Comparison of ENCODE assay signal across 22 mouse cellular contexts in the genomic region with DNA sequence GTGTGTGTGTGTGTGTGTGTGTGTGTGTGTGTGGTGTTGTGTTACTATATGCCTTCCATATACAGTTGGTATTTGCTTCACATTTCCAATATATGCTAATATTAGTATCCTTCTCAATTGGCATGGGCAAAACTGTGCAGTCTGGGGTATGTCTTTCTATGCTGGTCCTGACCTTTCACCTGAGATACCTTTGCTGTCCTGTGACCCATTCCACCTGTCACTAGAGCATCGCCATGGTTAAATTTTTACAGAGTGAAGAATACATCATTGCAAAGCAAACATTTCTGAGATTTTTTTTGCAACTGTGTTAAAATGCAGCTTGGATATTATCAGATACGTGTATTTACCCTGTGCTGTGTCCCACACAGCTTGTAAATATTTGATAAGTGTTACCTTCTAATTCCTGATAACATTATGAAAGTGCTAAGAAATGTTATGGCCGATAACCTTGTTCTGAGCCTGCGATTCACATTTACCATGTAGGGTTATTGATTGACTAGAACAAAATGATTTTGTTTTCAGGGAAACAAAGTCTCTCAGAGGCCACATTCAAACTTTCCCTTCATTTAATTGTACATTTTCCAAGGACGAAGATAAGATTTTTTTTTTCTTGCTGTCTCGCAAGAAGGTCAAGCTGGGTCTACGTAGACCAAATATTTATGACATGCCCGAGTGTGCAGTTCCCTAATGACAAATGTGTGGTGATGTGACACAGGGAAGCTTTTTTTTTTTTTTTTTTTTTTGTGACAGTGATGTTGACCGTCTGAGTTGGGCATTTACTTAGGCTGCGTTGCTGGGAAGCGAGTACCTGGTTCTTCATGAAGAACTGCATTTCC.
DNase-seq lines count a peak whose midpoint lies in the region; ATAC-seq and TF ChIP-seq lines count a peak whose summit lies in the region.
"Had no signal": no experiment of that assay in that cellular context is flagged by ENCODE, and none has a peak within 500 bp of the region (broad histone marks: within the 10 kb centered on the region; RNA-seq: fewer than 3 reads in every experiment).

No protein-coding gene starts in this region.

- no peaks in the 10 kb centered on the region for H3K4me1 ChIP-seq in stomach, embryonic 14.5 days (ENCODE audit: control insufficient read depth, insufficient read depth, low read length)
- H3K4me1 ChIP-seq in stomach, postnatal 0 days (replicated peaks; ENCODE audit: control insufficient read depth, insufficient read depth): no peaks in the 10 kb centered on the region
- H3K4me1 ChIP-seq in liver, postnatal 0 days (ENCODE audit: insufficient read depth): peaks cover 7% of the 10 kb centered on the region; the same call in 1 of the 2 replicates
- H3K4me1 ChIP-seq: embryonic facial prominence, embryonic 13.5 days; forebrain, embryonic 13.5 days had no signal

- ATAC-seq in stomach, embryonic 14.5 days (ENCODE audit: insufficient number of reproducible peaks, insufficient read depth, low FRiP score, low read depth): peak; percentile 84
- no peak for ATAC-seq in stomach, postnatal 0 days (ENCODE audit: low FRiP score, low TSS enrichment)
- ATAC-seq in liver, postnatal 0 days: peak; percentile 69
- ATAC-seq: CD4-positive, CD25-positive, alpha-beta regulatory T cell, adult 4 months; forebrain, embryonic 13.5 days; forebrain, postnatal 0 days had no signal

- H3K4me2 ChIP-seq in stomach, embryonic 14.5 days (replicated peaks; ENCODE audit: low read depth, low read length): no peak overlapping the region
- no peak overlapping the region for H3K4me2 ChIP-seq in stomach, postnatal 0 days (replicated peaks; ENCODE audit: low read depth)
- no peak overlapping the region for H3K4me2 ChIP-seq in liver, postnatal 0 days (ENCODE audit: low read depth, low read length)
- H3K4me2 ChIP-seq: embryonic facial prominence, embryonic 13.5 days; forebrain, embryonic 13.5 days; heart, embryonic 13.5 days had no signal

- no peak for TF ChIP-seq EP300 in stomach, postnatal 0 days (optimal IDR thresholded peaks at IDR 0.05)
- no peak for TF ChIP-seq EP300 in liver, postnatal 0 days (IDR thresholded peaks at IDR 0.05; ENCODE audit: low read depth)

- no peak for TF ChIP-seq CTCF in stomach, postnatal 0 days (IDR thresholded peaks at IDR 0.05; ENCODE audit: low read depth)
- TF ChIP-seq CTCF in liver, postnatal 0 days (IDR thresholded peaks at IDR 0.05; ENCODE audit: low read depth): no peak

- H3K27me3 ChIP-seq in stomach, embryonic 14.5 days (ENCODE audit: control insufficient read depth, insufficient read depth, low read length): no peaks in the 10 kb centered on the region
- H3K27me3 ChIP-seq in stomach, postnatal 0 days (ENCODE audit: control insufficient read depth, insufficient read depth, low read length): no peaks in the 10 kb centered on the region
- no peaks in the 10 kb centered on the region for H3K27me3 ChIP-seq in liver, postnatal 0 days (ENCODE audit: insufficient read depth, low read length)
- H3K27me3 ChIP-seq: embryonic facial prominence, embryonic 13.5 days; heart, embryonic 13.5 days had no signal

- H3K27ac ChIP-seq in stomach, embryonic 14.5 days (ENCODE audit: low read length): no peak overlapping the region
- no peak overlapping the region for H3K27ac ChIP-seq in stomach, postnatal 0 days (replicated peaks)
- H3K27ac ChIP-seq in liver, postnatal 0 days (ENCODE audit: low read depth): peak overlapping the region; percentile 82
- H3K27ac ChIP-seq: embryonic facial prominence, embryonic 13.5 days; forebrain, embryonic 13.5 days; gastrocnemius, adult 2 months; heart, embryonic 13.5 days had no signal

- DNase-seq in adrenal gland, adult (ENCODE audit: inconsistent age in 2 of 2, low spot score in 1 of 2): peak; percentile 23 to 42
- no peak for DNase-seq in adrenal gland, adult 8-10 months
- DNase-seq in stomach, postnatal 0 days (ENCODE audit: low spot score): no peak
- peak; percentile 18 for DNase-seq in liver, postnatal 0 days
- no peak for DNase-seq in layer of hippocampus, adult 9-11 months
- DNase-seq in frontal cortex, adult 2 months (ENCODE audit: extremely low spot score in 1 of 2, low spot score in 1 of 2): no peak
- no peak for DNase-seq in embryo, embryonic 10.5 days (ENCODE audit: low spot score)
- DNase-seq: adrenal gland, postnatal 14 days; B cell, adult 2 months; cerebellum, adult 11-12 months; cerebellum, adult 9-10 months; cerebellum, postnatal 25 days; forebrain, postnatal 0 days; gastrocnemius, adult 2 months; gastrocnemius, postnatal 25 days; heart, postnatal 36 days had no signal

- H3K9me3 ChIP-seq in stomach, embryonic 14.5 days (ENCODE audit: control insufficient read depth, low read depth, low read length): no peaks in the 10 kb centered on the region
- H3K9me3 ChIP-seq in stomach, postnatal 0 days (ENCODE audit: control insufficient read depth, low read length): no peaks in the 10 kb centered on the region
- no peaks in the 10 kb centered on the region for H3K9me3 ChIP-seq in liver, postnatal 0 days (ENCODE audit: low read length)
- H3K9me3 ChIP-seq: embryonic facial prominence, embryonic 13.5 days; forebrain, embryonic 13.5 days; heart, embryonic 13.5 days had no signal

- no peaks in the 10 kb centered on the region for H3K36me3 ChIP-seq in stomach, embryonic 14.5 days (ENCODE audit: control insufficient read depth, insufficient read depth, low read length)
- no peaks in the 10 kb centered on the region for H3K36me3 ChIP-seq in stomach, postnatal 0 days (ENCODE audit: control insufficient read depth, insufficient read depth, low read length)
- H3K36me3 ChIP-seq in liver, postnatal 0 days (replicated peaks; ENCODE audit: insufficient read depth, low read length): no peaks in the 10 kb centered on the region
- H3K36me3 ChIP-seq: embryonic facial prominence, embryonic 13.5 days; G1E; heart, embryonic 13.5 days had no signal

- no peak overlapping the region for H3K9ac ChIP-seq in stomach, embryonic 14.5 days (replicated peaks; ENCODE audit: low read depth, low read length)
- H3K9ac ChIP-seq in stomach, postnatal 0 days (ENCODE audit: low read length): no peak overlapping the region
- H3K9ac ChIP-seq in liver, postnatal 0 days (replicated peaks): no peak overlapping the region
- H3K9ac ChIP-seq: embryonic facial prominence, embryonic 13.5 days; forebrain, embryonic 13.5 days; forebrain, postnatal 0 days; heart, embryonic 13.5 days had no signal

- 32% methylated on average over 11 of the region's 11 CpGs for WGBS in stomach, embryonic 14.5 days
- WGBS in stomach, postnatal 0 days: 30% methylated on average over 11 of the region's 11 CpGs
- 40% methylated on average over 11 of the region's 11 CpGs for WGBS in liver, postnatal 0 days (ENCODE audit: insufficient replicate concordance)

- H3K4me3 ChIP-seq in stomach, embryonic 14.5 days (ENCODE audit: low read depth, low read length): no peak overlapping the region
- no peak overlapping the region for H3K4me3 ChIP-seq in stomach, postnatal 0 days (ENCODE audit: low read depth, low read length)
- no peak overlapping the region for H3K4me3 ChIP-seq in liver, postnatal 0 days (ENCODE audit: low read depth, low read length)
- H3K4me3 ChIP-seq: embryonic facial prominence, embryonic 13.5 days; forebrain, embryonic 13.5 days; gastrocnemius, adult 2 months; heart, embryonic 13.5 days had no signal

Comparison
In these comparisons a context has a peak if more than half of its experiments do, and no peak if none do; other contexts are left out.
1. DNase-seq: peak in adrenal gland, adult (2 of 2) and liver, postnatal 0 days (single experiment); none in adrenal gland, adult 8-10 months (single experiment), stomach, postnatal 0 days (single experiment), layer of hippocampus, adult 9-11 months (single experiment), frontal cortex, adult 2 months (0 of 2) and embryo, embryonic 10.5 days (single experiment).